Mouse (Mus musculus): ENCODE data around the gene Rptor. TPM values are rescaled to one million over a fixed set of nuclear protein-coding genes. Genes with fewer than 3 reads are reported as not detected.
A peak's percentile ranks its signal among the peaks of the same experiment; 100 is the strongest.
"Not testable (repeated sequence)": the region's sequence is repeated elsewhere in the genome, so short reads cannot be mapped to it uniquely, and the experiment has no call there.

Rptor gene
- total RNA-seq, 2 experiments from 2014 or later, result 34.4 to 34.8 TPM

DNA sequence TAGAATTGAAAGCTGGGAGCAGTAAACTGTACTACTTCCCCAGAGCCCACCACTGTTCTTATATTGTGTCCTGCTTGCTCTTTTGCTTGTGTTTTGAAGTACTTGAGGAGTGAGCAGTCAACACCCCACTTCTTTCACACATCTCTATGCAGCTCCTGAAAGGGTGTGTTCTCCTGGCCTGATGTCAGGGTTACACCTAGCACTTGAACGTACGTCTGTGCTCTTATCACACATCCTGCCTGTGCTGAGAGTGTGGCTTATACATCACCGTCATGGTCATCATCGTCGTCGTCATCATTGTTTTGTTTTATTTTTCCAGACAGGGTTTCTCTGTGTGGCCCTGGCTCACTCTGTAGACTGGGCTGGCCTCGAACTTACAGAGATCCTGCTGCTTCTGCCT is 41.4 kb downstream of the Rptor start:
- no peak for DNase-seq
- intact Hi-C loops (cut with DNase I), result no loop called here

- no peak for DNase-seq
- intact Hi-C loops (cut with DNase I), result no loop called here
These were observed 42.1 kb downstream of the Rptor start for GRCm38 (mm10) chr11:119644612-119645379.

DNA sequence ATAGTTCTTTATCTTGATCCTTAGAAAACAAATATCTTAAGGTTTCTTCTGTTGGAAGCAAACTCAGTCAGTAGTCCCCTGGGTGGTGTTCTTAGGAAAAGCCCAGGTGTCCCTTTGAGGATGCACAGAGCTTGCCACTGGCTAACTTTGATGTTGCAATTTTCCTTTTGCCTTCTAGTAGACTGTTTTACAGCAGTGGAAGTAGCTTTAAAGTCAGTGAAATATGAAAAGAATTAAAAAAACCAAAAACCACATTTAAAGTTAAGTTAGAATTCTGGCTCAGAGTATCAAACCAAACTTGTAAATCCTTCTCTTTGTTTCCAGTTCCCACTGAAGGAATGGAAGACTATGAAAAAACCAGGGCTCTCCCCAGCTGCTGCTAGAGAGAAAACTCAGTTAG is 47.8 kb downstream of the Rptor start:
- intact Hi-C loops (cut with DNase I), result no loop called here
- DNase-seq, result no peak

- intact Hi-C loops (cut with DNase I), result no loop called here
- no peak for DNase-seq
These were observed 50.6 kb downstream of the Rptor start for GRCm38 (mm10) chr11:119653336-119653735.

GRCm38 (mm10) chr11:119657534-119657933 is 54.8 kb downstream of the Rptor start:
- no peak for DNase-seq
- intact Hi-C loops (cut with DNase I), result no loop called here

DNA sequence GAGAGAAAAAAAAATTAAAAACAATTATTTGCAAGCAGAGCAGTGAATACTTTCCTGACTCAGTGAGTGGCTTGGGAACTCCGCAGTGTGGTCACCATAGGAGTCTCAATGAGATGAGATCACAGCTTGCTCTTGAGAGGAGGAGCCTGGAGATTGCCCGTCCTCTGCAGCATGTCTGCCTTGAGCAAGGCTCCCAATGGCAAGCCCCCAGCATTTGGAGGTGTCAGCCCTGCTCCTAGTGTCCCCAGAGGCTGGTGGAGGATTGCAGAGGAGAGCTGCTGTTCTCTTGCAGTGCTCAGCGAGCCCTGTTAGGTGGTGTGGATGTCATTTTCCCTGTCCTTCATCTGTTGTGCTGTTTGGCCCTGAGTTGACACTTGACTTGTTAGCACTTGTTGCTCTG is 56.6 kb downstream of the Rptor start:
- DNase-seq, result no peak
- intact Hi-C loops (cut with DNase I), result no loop called here

DNA sequence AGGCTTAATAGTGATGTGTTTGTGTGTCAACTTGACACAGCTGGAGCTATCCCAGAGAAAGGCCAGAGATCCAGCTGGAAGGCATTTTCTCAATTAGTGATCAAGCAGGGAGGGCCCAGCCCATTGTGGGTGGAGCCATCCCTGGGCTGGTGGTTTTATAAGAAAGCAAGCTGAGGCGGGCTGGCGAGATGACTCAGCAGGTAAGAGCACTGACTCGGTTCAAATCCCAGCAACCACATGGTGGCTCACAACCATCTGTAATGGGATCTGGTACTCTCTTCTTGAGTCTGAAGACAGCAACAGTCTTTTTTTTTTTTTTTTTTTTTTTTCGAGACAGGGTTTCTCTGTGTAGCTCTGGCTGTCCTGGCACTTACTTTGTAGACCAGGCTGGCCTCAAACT is 58.8 kb downstream of the Rptor start:
- intact Hi-C loops (cut with DNase I), result not testable (repeated sequence)
- peak in 1 of 2 experiments; percentile 27 for DNase-seq

DNA sequence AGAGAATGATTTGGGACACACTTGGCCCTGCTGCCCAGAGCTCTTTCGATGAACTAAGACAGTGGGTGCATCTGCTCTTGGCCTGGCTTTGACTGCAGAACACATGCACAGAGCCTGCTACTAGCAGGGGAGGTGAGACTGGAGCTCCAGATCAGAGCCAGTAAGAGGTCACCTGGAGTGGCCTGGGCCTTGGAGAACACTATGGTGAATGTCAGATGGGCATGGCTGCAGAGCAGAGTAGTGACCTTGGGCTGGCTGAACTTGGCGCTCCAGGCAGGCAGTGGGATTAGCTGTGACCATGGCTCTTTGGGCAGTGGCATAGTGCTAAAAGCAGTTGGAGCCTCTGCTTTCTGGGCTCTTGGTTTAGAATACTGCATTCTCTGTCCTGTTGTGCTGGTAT is 61.2 kb downstream of the Rptor start:
- DNase-seq, result no peak
- intact Hi-C loops (cut with DNase I), result no loop called here

DNA sequence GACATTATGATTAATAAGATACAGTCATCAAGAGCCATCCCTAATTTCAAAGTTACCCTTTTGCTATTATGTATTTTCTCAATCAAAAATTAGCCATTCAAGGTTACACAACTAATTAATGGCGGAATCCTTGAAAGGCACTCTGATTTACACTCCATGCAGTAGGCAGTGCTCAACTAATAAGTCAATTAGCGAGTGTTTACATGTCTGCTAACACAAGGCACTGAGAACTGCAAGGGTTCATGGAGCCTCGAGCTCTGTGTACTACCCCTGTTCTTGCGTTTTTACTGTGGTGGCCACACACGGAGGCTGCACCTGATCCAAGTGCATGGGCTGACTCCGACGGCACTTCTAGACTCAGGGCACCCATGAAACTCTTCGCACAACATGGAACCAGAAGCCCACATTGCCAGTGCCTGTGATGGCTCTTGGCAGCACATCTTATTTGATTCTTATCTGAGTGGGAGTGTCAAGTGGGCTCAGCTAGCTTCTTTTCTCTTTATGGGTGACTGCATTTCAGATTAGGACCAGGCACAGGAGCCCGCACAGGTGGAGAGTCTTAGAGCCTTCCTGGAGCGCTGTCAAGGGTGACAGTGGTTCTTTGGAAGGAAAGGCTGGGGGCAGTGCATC is 62.1 kb downstream of the Rptor start:
- intact Hi-C loops (cut with DNase I), result no loop called here
- no peak for DNase-seq

GRCm38 (mm10) chr11:119665308-119665702 is 62.6 kb downstream of the Rptor start:
- no peak for DNase-seq
- intact Hi-C loops (cut with DNase I), result no loop called here

DNA sequence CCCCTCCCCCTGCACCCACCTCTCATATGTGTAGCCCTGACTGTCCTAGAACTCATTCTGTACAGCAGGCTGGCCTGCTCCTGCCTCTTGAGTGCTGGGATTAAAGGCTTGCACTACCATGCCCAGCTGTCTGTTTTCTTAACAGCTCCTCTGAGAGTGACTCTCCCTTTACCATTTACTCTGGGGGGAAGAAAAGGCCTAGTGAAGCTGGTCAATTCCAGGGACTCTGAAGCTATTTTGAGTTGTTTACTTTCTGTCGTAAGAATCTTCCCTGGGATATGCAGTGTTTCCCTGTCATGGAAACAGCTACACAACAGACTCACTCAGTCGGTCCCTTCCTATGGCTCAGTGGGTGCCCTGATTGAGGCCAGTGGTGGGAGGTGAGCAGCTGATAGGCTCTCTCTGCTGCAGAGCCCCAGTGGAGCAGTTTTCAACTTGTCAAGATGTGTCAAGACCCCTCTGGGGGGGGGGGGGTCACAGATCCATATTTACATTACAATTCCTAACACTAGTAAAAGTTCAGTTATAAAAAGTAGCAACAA is 63.9 kb downstream of the Rptor start:
- no peak for DNase-seq
- intact Hi-C loops (cut with DNase I), result no loop called here

DNA sequence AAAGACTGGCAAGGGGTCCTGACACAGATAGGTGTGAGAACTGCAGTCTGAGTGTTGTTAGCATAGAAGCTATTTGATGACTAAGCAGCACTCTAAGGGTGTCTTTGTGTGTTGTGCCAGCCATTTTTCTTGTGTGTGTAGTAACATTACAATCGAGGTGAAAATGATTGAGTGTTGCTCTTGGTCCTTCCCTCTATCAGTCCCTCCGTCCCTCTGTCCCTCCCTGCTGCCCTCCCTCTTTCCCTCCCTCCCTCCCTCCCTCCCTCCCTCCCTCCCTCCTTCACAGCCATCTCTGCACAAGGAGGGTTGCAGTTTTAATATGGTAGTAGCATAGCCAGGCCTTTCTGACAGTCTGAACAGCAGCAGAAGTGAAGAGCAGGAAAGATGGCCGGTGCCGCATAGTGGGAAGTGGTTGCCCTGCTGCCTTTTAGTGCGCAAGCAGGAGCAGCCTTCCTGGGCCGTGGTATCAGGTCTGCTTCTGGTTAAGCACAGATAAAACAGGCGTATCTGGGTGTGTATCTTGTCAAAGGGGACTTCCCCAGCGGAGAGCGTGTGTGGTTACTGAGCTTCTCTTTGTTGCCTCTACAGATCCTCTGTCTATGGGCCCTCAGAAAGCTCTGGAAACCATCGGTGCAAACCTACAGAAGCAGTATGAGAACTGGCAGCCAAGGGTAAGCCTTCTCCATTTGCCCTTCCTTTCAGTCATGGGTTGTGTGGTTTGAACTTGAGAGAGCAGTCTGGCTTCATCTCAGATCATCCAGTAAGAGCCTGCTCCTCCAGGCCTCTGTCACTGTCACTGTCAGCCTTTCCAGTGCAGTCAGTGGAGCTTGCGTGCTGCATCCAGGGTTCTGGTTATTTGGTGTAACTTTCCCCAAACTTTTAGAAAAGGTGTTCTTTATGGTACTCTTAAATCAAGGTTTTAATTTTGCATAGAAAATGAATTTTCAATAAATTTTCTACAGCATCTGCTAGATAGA is 68.3 kb downstream of the Rptor start:
- intact Hi-C loops (cut with DNase I), result no loop called here
- DNase-seq, result no peak

DNA sequence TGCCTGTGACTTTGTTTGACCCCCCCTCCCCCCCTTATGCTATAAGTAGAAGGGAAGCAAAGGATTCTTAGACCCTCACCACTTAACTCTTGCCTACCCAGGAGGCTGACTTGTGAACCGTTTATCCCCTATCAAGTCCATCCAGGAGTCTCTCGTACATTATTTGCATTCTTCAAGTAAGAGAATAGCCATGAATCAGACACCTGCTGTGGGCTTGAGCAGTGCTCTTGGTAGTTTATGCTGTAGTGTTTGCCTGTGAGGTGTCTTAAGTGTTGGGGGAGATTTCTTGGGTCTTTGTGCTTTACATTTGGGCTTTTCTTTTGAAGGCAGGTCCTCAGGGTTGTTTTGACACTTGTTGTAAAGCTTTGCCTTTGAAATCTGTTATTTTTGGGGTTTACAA is 69.3 kb downstream of the Rptor start:
- intact Hi-C loops (cut with DNase I), result no loop called here

GRCm38 (mm10) chr11:119672775-119673174 is 70.1 kb downstream of the Rptor start:
- no peak for DNase-seq
- intact Hi-C loops (cut with DNase I), result no loop called here

More for the DNA sequence above, 69.3 kb downstream of the Rptor start:
- no peak for DNase-seq

GRCm38 (mm10) chr11:119674835-119675234 is 72.1 kb downstream of the Rptor start:
- intact Hi-C loops (cut with DNase I), result no loop called here
- no peak for DNase-seq

- no peak for DNase-seq
- intact Hi-C loops (cut with DNase I), result no loop called here
These were observed 72.8 kb downstream of the Rptor start for GRCm38 (mm10) chr11:119675546-119675945.

DNA sequence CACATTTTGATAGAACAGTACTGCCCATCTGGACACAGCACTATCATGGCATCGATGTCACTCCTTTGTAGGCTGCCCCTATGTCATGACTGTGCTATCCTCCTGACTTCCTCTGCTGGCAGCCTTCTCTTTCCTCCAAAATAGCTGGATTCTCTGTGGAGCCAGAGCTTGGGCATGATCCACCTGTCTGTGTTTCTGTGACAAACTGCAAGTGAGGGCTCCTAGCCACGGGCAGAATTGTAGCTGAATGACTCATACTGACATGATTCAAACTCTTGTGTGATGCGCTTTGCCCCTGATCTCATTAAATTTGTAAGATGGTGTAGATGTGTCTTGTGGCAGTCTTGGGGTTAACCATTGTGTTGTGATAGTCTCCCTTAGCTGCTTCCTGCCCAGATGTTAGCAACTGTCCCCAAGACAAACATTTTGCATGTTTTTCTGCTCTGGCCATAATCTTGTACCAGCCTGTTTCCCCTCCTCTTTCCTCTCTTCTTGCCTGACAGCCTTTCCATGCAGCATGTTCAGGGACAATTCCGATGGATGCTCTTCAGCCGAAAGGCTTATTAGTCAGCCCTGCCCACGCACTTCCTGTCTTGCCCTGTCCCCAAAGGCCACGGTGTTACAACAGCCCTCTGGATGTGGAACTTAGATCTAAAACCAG is 74.2 kb downstream of the Rptor start:
- intact Hi-C loops (cut with DNase I), result no loop called here

GRCm38 (mm10) chr11:119678427-119678826 is 75.7 kb downstream of the Rptor start:
- intact Hi-C loops (cut with DNase I), result no loop called here
- no peak for DNase-seq

More for the DNA sequence above, 74.2 kb downstream of the Rptor start:
- peak; percentile 26 to 38 for DNase-seq

DNA sequence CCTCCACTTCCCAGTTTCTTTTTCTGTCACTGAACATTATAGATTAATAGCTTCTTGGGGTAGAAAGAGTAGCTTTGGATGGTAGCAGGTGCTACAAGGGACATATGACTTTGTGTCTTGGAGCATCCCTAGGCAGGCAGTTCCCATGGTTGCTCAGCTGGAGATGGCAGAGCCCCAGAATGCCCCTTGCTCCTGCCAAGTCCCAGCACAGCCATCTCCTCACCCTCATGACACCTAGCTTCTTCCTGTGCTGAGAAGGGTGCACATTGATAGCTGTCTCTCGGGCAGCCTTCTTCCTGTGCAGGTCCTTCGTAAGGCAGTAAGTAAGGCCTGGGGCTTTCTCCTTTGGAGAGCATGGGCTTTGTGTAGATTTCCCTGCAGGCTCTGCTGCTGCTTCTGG is 78.0 kb downstream of the Rptor start:
- intact Hi-C loops (cut with DNase I), result no loop called here
- no peak for DNase-seq

DNA sequence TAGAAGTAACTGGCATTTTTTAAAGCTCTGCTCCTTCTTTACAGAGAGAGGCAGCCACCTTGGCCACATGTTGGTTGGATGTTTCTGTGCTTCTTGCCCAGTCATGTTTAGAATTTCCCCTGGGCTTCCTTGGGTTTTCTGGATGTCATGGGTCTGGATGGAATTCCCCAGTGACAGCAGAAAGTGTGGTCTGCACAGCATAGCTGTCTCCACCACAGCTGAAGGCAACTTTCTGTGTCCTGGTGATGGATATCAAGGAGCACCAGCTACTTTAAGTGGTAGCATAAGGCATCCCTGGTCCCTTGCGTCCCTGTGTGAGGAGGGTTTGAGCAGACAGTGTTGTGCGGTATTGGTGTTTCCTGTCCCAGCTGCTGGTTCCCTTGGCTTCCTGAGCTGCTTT is 79.6 kb downstream of the Rptor start:
- no peak for DNase-seq
- intact Hi-C loops (cut with DNase I), result no loop called here

All from heart, postnatal 14 days (tissue).